Mouse (Mus musculus) liver, embryonic 14.5 days (tissue): Measurements from ENCODE around the gene Shisa5.

ENCODE experiments used
- CTCF ChIP-seq: IDR thresholded peaks from 2 replicates; pipeline ENCODE4 v1.5.1; 2016; ENCODE audit warnings: antibody characterized with exemption, low read depth, control low read depth
- EP300 ChIP-seq: IDR thresholded peaks from 2 replicates; pipeline ENCODE4 v1.6.1; 2016; ENCODE audit warnings: antibody characterized with exemption, low read depth

GRCm38 (mm10) chr9:109038086-109038895 lies at the start of gene Shisa5:
- no peak for TF ChIP-seq CTCF
- no peak for TF ChIP-seq EP300
